Mouse (Mus musculus) liver, embryonic 15.5 days (tissue): Measurements from ENCODE around the gene Rela. TPM values are rescaled to one million over a fixed set of nuclear protein-coding genes. Genes with fewer than 3 reads are reported as not detected.

Experiments used
- ATAC-seq: fragments of 200-750 bp; cut with Nextera tagmentation; 2 replicates; pipeline ENCODE4 v1.8.0; 2017; ENCODE audit warnings: moderate number of reproducible peaks, mild to moderate bottlenecking, moderate library complexity; ENCODE audit not compliant: insufficient read depth
- H3K27ac ChIP-seq: fragments of 300-500 bp; sonication (generic); replicated peaks from 2 replicates; pipeline ENCODE4 v1.5.1; 2015; ENCODE audit warnings: mild to moderate bottlenecking, inconsistent platforms
- H3K27me3 ChIP-seq: fragments of 300-500 bp; sonication (generic); 2 replicates; pipeline ENCODE4 v1.6.1; 2015; ENCODE audit warnings: mild to moderate bottlenecking, inconsistent platforms
- H3K36me3 ChIP-seq: fragments of 300-500 bp; sonication (generic); replicated peaks from 2 replicates; pipeline ENCODE4 v1.6.1; 2015; ENCODE audit warnings: moderate library complexity, mild to moderate bottlenecking, inconsistent platforms
- H3K4me1 ChIP-seq: fragments of 300-500 bp; sonication (generic); replicated peaks from 2 replicates; pipeline ENCODE4 v1.6.1; 2015; ENCODE audit warnings: inconsistent platforms
- H3K4me2 ChIP-seq: fragments of 300-500 bp; sonication (generic); 2 replicates; pipeline ENCODE4 v1.6.1; 2015; ENCODE audit warnings: moderate library complexity, mild to moderate bottlenecking, inconsistent platforms
- H3K4me3 ChIP-seq: fragments of 300-500 bp; sonication (generic); replicated peaks from 2 replicates; pipeline ENCODE4 v1.5.1; 2015; ENCODE audit warnings: mild to moderate bottlenecking, inconsistent platforms
- H3K9ac ChIP-seq: fragments of 300-500 bp; sonication (generic); 2 replicates; pipeline ENCODE4 v1.6.1; 2015; ENCODE audit warnings: moderate library complexity, mild to moderate bottlenecking, inconsistent platforms
- H3K9me3 ChIP-seq: fragments of 300-500 bp; sonication (generic); replicated peaks from 2 replicates; pipeline ENCODE4 v1.6.1; 2016; ENCODE audit warnings: inconsistent platforms
- WGBS: fragments of 180-500 bp; shearing (Covaris S2); methylation state at CpG from one replicate; pipeline ENCODE4 v1.1.7; 2015; ENCODE audit warnings: mixed read lengths; ENCODE audit not compliant: insufficient replicate concordance; 5-methylcytosine and 5-hydroxymethylcytosine counted together
- microRNA-seq: library from miRNA; unstranded; fragments of <30 nt; microRNA quantifications from one replicate; pipeline ENCODE4, GENCODE M21; 2016
- polyA plus RNA-seq: library from polyadenylated mRNA; unstranded; fragments of >200 nt; fragmentation: Nextera tagmentation; extraction: Ambion mirVana; gene quantifications from 2 replicates; pipeline ENCODE4 v1.2.1, GENCODE M21; 2015

Gene Rela
- polyA plus RNA-seq, 1 experiment from 2014 or later, result 23.3 TPM

- H3K27ac ChIP-seq, result peak overlapping the region; percentile 95
- peak overlapping the region; percentile 90 for H3K9ac ChIP-seq
- no peaks in the 10 kb centered on the region for H3K9me3 ChIP-seq
- peak overlapping the region; percentile 99 for H3K4me2 ChIP-seq
- no peaks in the 10 kb centered on the region for H3K27me3 ChIP-seq
- H3K4me1 ChIP-seq, result peaks cover 86% of the 10 kb centered on the region
- WGBS, result under 1% methylated on average over 7 of the region's 7 CpGs
- no peak for ATAC-seq
- peak overlapping the region; percentile 84 for H3K4me3 ChIP-seq
- H3K36me3 ChIP-seq, result peaks cover 62% of the 10 kb centered on the region
These were observed 51.8 kb downstream of the Rela start for GRCm38 (mm10) chr19:5689088-5689428.

GRCm38 (mm10) chr19:5689565-5690342 is 52.5 kb downstream of the Rela start:
- peak; percentile 69 for ATAC-seq
- WGBS, result 4% methylated on average over 42 of the region's 42 CpGs
- H3K27me3 ChIP-seq, result no peaks in the 10 kb centered on the region
- no peaks in the 10 kb centered on the region for H3K9me3 ChIP-seq
- peaks cover 84% of the 10 kb centered on the region for H3K4me1 ChIP-seq
- peak overlapping the region; percentile 90 for H3K9ac ChIP-seq
- H3K27ac ChIP-seq, result peak overlapping the region; percentile 95
- peak overlapping the region; percentile 99 for H3K4me2 ChIP-seq
- H3K36me3 ChIP-seq, result peaks cover 61% of the 10 kb centered on the region
- H3K4me3 ChIP-seq, result peak overlapping the region; percentile 84

- Histone ChIP-seq H3K4me1 (peaks cover 78% of the 10 kb centered on the region), H3K36me3 (peaks cover 61% of the 10 kb centered on the region), H3K27me3 (no peaks in the 10 kb centered on the region), H3K4me3 (peak overlapping the region; percentile 84), H3K4me2 (peak overlapping the region; percentile 99), H3K9me3 (no peaks in the 10 kb centered on the region), H3K27ac (peak overlapping the region; percentile 95), H3K9ac (peak overlapping the region; percentile 90)
- no peak for ATAC-seq
- WGBS, result 41% methylated on average over 15 of the region's 15 CpGs
These were observed 53.1 kb downstream of the Rela start for GRCm38 (mm10) chr19:5690343-5690735.

DNA sequence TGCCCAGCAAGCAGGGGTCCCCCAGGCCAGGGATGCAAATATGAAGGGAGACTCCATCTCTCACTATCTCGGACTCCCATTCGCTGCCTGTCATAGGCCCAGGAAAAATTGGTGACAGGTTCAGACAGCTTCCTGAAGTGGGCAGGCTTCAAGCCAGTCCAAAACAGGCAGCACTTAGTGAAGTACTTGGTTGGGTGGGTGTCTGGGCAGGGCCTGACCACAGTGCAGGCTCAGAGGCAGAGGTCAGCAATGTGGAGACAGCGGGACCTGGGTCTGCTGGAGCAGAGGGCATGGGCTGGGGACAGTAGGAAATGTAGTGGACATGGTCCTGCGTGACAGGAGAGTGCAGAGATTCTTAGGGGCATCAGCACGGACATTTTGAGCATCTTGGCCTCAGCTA is 54.3 kb downstream of the Rela start:
- Histone ChIP-seq H3K36me3 (peaks cover 62% of the 10 kb centered on the region), H3K9me3 (no peaks in the 10 kb centered on the region), H3K27ac (peak overlapping the region; percentile 95), H3K9ac (peak overlapping the region; percentile 90; the same call in 1 of the 2 replicates), H3K4me2 (peak overlapping the region; percentile 99), H3K4me1 (peaks cover 65% of the 10 kb centered on the region), H3K27me3 (no peaks in the 10 kb centered on the region), H3K4me3 (peak overlapping the region; percentile 84)
- WGBS, result 49% methylated on average over 5 of the region's 5 CpGs
- no peak for ATAC-seq

GRCm38 (mm10) chr19:5692086-5692912 is 55.0 kb downstream of the Rela start:
- Histone ChIP-seq H3K27me3 (no peaks in the 10 kb centered on the region), H3K4me3 (peak overlapping the region; percentile 84), H3K36me3 (peaks cover 67% of the 10 kb centered on the region), H3K4me1 (peaks cover 58% of the 10 kb centered on the region), H3K9ac (peak overlapping the region; percentile 90; the same call in 1 of the 2 replicates), H3K9me3 (no peaks in the 10 kb centered on the region), H3K27ac (peak overlapping the region; percentile 95), H3K4me2 (peak overlapping the region; percentile 99)
- ATAC-seq, result no peak
- WGBS, result 38% methylated on average over 10 of the region's 10 CpGs

DNA sequence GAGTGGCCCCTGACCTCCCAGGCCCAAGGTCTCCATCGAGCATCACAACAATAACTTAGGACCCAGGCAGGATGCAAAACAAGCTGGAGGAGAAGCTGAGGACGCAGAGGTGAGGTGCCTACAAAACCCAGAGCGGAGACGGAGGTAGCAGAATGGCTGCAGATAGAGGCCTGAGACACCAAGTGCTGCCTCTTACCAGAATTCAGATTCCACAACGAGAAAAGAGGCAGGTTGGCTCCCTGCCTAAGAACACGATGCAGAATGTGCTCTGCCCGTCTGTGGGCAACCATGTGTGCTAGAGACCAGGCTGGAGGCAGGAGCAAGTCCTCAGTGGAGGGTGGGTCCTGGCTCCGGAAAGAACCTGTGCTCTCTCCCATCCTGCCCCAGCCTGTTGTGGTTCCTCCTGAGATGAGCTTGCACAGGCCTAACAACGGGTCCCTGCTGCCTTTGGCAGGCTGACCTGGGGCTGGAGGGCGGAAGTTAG is 55.7 kb downstream of the Rela start:
- Histone ChIP-seq H3K4me1 (peaks cover 52% of the 10 kb centered on the region), H3K9ac (peak overlapping the region; percentile 90; the same call in 1 of the 2 replicates), H3K4me2 (peak overlapping the region; percentile 99), H3K27ac (peak overlapping the region; percentile 95), H3K9me3 (no peaks in the 10 kb centered on the region), H3K27me3 (no peaks in the 10 kb centered on the region), H3K4me3 (peak overlapping the region; percentile 84), H3K36me3 (peaks cover 73% of the 10 kb centered on the region)
- ATAC-seq, result no peak
- whole genome bisulfite sequencing, result 58% methylated on average over 10 of the region's 10 CpGs

DNA sequence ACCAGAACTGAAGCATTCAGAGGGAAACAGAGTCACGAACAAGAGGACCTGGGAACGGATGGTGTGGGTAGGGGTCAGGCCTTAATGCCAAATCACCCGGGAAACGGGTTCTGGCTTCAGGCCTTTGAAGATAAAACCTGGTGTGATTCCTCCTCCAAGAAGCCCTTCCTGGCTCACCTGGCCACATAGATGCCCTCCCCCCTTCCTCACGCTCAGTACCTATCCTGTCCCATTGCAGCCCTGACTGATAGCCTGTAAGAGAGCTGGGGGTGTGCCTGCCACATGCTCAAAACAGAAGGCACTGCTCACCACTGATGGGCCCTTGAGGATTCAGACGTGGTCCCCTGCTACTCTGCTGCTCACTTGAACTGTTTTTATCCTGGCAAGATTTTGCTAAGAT is 56.5 kb downstream of the Rela start:
- no peak overlapping the region for H3K4me3 ChIP-seq
- H3K9ac ChIP-seq, result no peak overlapping the region
- no peak for ATAC-seq
- H3K4me1 ChIP-seq, result peaks cover 49% of the 10 kb centered on the region
- H3K27ac ChIP-seq, result no peak overlapping the region
- 78% methylated on average over 6 of the region's 6 CpGs for WGBS
- H3K36me3 ChIP-seq, result peaks cover 81% of the 10 kb centered on the region
- H3K27me3 ChIP-seq, result no peaks in the 10 kb centered on the region
- no peaks in the 10 kb centered on the region for H3K9me3 ChIP-seq
- peak overlapping the region; percentile 99; the same call in 1 of the 2 replicates for H3K4me2 ChIP-seq

DNA sequence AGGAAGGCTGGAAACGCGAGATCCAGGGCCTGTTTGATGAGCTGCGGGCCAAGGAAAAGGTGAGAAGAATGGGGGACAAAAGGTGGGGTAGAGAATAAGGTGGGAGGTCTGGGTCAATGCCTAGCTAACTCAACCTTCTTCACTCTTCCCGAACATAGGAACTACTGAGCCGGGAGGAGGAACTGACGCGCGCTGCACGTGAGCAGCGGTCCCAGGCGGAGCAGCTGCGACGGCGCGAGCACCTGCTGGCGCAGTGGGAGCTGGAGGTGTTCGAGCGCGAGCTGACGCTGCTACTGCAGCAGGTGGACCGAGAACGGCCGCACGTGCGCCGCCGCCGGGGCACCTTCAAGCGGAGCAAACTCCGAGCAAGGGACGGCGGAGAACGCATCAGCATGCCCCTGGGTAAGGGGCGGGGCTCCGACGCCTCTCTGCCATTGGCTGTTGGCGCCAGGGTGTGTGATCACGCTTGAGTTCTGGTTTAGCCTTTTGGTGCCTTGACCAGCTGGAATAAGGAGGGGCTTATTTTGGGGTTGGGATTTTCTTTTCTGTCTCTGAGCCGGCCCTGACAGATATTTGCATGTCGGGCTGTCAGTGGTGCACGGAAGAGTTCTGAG is 58.7 kb downstream of the Rela start:
- Histone ChIP-seq H3K4me3 (no peak overlapping the region), H3K36me3 (peaks cover 98% of the 10 kb centered on the region), H3K4me2 (no peak overlapping the region), H3K27ac (no peak overlapping the region), H3K27me3 (no peaks in the 10 kb centered on the region), H3K4me1 (peaks cover 28% of the 10 kb centered on the region), H3K9me3 (no peaks in the 10 kb centered on the region), H3K9ac (no peak overlapping the region)
- no peak for ATAC-seq
- 86% methylated on average over 41 of the region's 41 CpGs for WGBS

Small RNAs within 50 kb of the gene (microRNA-seq; reads per million reads assigned to microRNA genes)
- gene Mir6987, result not detected

Other genes starting within 250 kb of the Rela start
- gene Sart1, start 248.8 kb upstream of the Rela start, polyA plus RNA-seq, result 26.5 and 31.5 TPM in 2 replicates
- 0.46 TPM in 1 of 2 replicates, not detected in the other for gene Tsga10ip, start 235.0 kb upstream of the Rela start, polyA plus RNA-seq
- 61.1 and 64.6 TPM in 2 replicates for gene Drap1, start 212.5 kb upstream of the Rela start, polyA plus RNA-seq
- 17.6 and 19.8 TPM in 2 replicates for gene AI837181, start 212.3 kb upstream of the Rela start, polyA plus RNA-seq
- not detected in 2 replicates for gene Fosl1, start 189.9 kb upstream of the Rela start, polyA plus RNA-seq
- gene Ccdc85b, start 179.6 kb upstream of the Rela start, polyA plus RNA-seq, result 1.6 TPM in 2 replicates
- gene Fibp, start 176.9 kb upstream of the Rela start, polyA plus RNA-seq, result 25.3 and 28.6 TPM in 2 replicates
- 0.53 and 0.54 TPM in 2 replicates for gene Ctsw, start 169.0 kb upstream of the Rela start, polyA plus RNA-seq
- 16.0 and 17.5 TPM in 2 replicates for gene Efemp2, start 163.5 kb upstream of the Rela start, polyA plus RNA-seq
- 14.0 and 16.4 TPM in 2 replicates for gene Mus81, start 149.1 kb upstream of the Rela start, polyA plus RNA-seq
- gene Cfl1, start 147.0 kb upstream of the Rela start, polyA plus RNA-seq, result 992 and 1,073 TPM in 2 replicates
- 0.12 TPM in 1 of 2 replicates, not detected in the other for gene 1700020D05Rik, start 133.7 kb upstream of the Rela start, polyA plus RNA-seq
- gene Snx32, start 126.9 kb upstream of the Rela start, polyA plus RNA-seq, result 6.8 and 7.0 TPM in 2 replicates
- 0.05 TPM in 1 of 2 replicates, not detected in the other for gene Ovol1, start 76.8 kb upstream of the Rela start, polyA plus RNA-seq
- gene Ap5b1, start 69.5 kb upstream of the Rela start, polyA plus RNA-seq, result 3.6 and 4.0 TPM in 2 replicates
- 100 and 122 TPM in 2 replicates for gene Rnaseh2c, start 35.6 kb upstream of the Rela start, polyA plus RNA-seq
- 16.2 and 17.4 TPM in 2 replicates for gene Kat5, start 27.2 kb upstream of the Rela start, polyA plus RNA-seq
- 28.2 and 32.5 TPM in 2 replicates for gene Sipa1, start 26.2 kb downstream of the Rela start, polyA plus RNA-seq
- 16.8 and 18.4 TPM in 2 replicates for gene Map3k11, start 51.3 kb downstream of the Rela start, polyA plus RNA-seq
- gene Pcnx3, start 51.4 kb downstream of the Rela start, polyA plus RNA-seq, result 9.2 and 12.1 TPM in 2 replicates
- gene Kcnk7, start 66.9 kb downstream of the Rela start, polyA plus RNA-seq, result 0.15 and 0.28 TPM in 2 replicates
- 110 and 121 TPM in 2 replicates for gene Ehbp1l1, start 88.8 kb downstream of the Rela start, polyA plus RNA-seq
- 39.3 and 39.8 TPM in 2 replicates for gene Fam89b, start 92.2 kb downstream of the Rela start, polyA plus RNA-seq
- gene Ltbp3, start 103.4 kb downstream of the Rela start, polyA plus RNA-seq, result 1.2 and 3.4 TPM in 2 replicates
- gene Scyl1, start 133.9 kb downstream of the Rela start, polyA plus RNA-seq, result 21.1 and 24.4 TPM in 2 replicates
- gene Frmd8, start 237.8 kb downstream of the Rela start, polyA plus RNA-seq, result 12.9 and 13.1 TPM in 2 replicates
- 7.1 and 7.9 TPM in 2 replicates for gene Slc25a45, start 240.3 kb downstream of the Rela start, polyA plus RNA-seq